Mouse (Mus musculus): ENCODE data around the gene Hba-a1. TPM values are rescaled to one million over a fixed set of nuclear protein-coding genes. Genes with fewer than 3 reads are reported as not detected.
A peak's percentile ranks its signal among the peaks of the same experiment; 100 is the strongest.
"Not testable (repeated sequence)": the region's sequence is repeated elsewhere in the genome, so short reads cannot be mapped to it uniquely, and the experiment has no call there.

The Hba-a1 gene
- total RNA-seq (2021): 100 to 1,000 TPM in 1 of 2 experiments, 10 to 100 TPM in 1; 42.1 to 158 TPM

DNA sequence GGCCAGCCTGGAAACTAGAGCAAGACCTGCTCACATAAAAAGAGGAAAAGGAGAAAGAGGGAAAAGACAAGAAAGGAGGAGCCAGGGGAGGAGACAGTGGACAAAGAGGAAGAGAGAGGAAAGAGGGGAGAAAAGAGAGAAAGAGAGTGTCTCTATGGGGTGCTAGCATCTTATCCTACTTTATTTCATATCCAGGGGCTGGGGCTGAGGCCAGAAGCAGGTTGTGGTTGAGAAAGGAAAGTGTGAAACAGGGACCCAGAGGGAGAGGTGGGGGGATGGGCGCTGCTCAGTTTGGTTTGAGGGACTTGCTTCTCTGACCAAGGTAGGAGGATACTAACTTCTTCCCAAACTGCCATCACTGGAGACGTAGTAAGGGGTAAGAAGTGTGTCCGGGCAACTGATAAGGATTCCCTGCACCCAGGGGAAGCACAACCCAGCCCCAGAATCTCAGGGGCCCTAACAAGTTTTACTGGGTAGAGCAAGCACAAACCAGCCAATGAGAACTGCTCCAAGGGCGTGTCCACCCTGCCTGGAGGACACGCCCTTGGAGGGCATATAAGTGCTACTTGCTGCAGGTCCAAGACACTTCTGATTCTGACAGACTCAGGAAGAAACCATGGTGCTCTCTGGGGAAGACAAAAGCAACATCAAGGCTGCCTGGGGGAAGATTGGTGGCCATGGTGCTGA lies at the start of gene Hba-a1:
Hba-a1 (plus strand) TSS at position 421 of the 687 bp plus-strand sequence.
- intact Hi-C loops (cut with DNase I); DNase-seq: not testable (repeated sequence)

DNA sequence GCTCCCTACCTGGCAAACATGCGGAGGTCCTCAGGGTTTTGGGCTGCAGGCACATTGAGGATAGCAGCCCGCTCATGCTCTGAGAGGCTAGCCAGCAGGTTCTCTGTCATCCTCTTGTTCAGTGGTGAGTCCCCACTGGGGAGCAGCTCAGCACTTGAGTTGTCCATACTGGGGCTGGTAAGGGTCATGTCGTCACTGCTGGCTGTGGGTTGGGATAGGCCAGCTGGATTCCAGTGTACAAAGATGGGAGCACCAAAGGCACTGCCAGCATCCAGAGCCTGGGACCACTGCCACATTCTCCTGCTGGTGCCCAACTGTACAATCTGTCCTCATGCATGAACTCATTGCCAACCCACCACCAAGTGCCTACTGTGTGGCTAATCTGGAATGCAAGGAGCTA lies 49.4 kb upstream of the Hba-a1 start:
- intact Hi-C loops (cut with DNase I): no loop called here
- DNase-seq: peak; percentile 87

DNA sequence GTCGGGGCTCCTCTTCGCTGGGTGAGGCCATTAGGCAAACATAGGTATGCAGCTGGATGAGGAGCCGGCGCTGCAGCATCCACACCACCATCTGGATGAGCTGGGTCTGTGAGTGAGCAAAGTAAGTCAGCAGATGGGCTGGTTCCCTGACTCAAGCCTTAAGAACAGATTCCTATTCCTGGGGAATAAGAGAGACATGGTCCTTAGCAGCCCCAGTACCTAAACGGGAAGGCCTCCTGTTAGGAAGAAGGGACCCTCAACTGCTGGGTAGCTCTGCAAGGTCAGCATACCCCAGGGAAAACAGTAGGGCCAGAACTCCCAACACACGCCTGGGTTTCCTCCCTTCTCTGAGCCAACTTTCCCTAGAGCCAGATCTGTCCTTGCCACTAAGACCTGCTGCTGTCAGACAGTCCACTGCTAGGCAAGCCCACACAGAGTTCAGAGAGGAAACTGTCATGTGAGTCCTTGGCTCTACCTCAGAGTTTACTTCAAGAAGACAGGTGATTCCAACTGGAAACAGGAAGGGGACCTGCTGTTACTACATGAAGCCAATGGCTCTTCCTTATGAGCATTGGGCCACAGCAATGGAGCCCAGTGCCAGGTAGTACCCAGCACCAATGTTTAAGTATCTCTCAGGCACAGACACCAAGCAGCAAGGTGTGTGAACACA lies 48.4 kb upstream of the Hba-a1 start:
- DNase-seq: no peak

DNA sequence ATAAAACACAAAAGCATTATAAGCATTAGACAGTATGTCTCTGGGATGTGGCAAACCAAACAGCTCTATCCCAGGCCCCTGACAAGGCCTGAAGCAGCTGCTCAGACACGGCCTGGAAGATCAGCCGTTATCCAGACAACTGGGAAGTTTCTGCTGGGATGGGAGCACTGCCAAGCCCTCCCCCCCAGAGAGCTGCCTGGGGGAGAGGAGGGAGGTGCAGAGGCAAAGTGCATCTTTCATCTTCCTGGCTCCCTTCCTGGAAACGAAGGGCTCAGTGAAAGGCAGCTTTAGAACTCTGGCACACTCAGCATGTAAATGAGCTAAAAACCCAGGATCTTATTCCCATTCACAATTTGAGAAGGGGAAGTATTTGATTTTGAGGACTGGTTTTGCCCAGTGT lies 47.7 kb upstream of the Hba-a1 start:
- intact Hi-C loops (cut with DNase I): loop anchor here (5.0 kb wide), 1 partner anchor 53 kb away; no protein-coding TSS in a partner anchor
- DNase-seq: peak; percentile 93

More for the DNA sequence above, 48.4 kb upstream of the Hba-a1 start:
- intact Hi-C loops (cut with DNase I): loop anchor here (5.0 kb wide), 1 partner anchor 53 kb away; no protein-coding TSS in a partner anchor

DNA sequence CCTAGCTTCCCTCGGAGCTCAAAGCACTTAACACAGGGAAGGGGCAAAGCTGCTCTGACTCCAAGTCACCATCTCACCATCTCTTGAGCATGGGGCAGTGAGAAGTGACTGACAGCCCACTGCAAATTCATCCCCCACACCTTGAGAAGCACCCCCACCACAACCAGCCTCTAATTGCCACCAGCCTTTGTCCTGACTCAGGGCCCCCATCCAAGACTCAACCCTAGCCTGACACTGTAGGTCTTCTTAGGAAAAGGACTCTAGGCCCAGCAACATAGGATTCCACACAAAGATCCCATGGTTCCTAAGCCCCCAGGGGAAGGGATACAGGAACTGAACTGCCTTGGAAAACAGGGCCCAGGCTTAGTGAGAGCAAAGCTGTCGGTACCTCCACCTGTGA lies 47.2 kb upstream of the Hba-a1 start:
- no peak for DNase-seq
- intact Hi-C loops (cut with DNase I): loop anchor here (5.0 kb wide), 1 partner anchor 54 kb away; no protein-coding TSS in a partner anchor

DNA sequence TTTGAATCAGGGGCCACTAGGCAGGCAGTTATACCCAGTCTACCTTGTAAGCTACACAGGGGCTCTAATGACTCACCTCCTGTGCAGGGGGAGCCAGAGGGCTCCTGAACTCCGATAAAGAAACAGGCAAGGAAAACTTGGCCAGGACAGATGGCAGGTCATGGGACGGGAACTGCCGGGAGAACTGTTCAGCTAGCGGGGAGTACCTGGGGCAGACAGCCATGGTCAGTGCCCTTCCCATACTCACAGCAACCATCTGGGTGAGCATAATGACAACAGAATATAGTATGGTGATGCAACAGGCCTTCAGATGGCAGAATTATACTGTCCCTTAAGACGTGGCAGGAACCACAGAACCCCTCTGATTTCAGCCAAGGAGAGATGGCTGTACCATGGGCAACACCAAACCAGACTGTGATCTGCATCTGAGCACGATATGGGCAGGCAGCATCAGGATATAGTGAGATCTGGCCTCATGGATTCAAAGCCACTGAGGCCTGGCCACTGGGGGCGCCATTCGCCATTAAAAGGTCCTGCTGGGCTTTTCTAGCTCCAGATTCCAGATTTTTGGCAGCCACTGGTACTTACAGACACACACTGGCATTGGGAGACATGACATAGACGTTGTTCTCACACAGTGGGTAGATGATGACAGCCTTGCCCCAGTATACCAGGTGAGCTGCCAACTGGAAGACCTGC lies 46.5 kb upstream of the Hba-a1 start:
- DNase-seq: peak; percentile 78
- intact Hi-C loops (cut with DNase I): loop anchor here (5.0 kb wide), 1 partner anchor 55 kb away; no protein-coding TSS in a partner anchor

DNA sequence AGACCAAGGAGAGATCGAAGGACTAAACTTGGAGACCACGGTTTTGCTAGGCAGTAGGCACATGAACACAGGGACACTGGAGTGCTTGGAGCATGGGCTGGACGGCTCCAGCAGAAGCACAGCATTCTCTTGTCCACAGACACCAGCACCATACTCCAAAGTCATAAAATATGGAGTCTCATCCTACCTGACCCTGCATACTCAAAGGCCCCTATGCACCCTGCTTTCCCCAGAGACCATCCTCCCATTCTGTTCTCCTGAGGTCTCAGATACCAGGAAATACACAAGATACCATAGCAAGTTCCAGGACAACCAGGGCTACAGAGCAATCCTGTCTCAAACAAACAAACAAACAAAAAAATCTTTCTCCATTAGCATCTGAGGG lies 45.9 kb upstream of the Hba-a1 start:
- DNase-seq: no peak
- intact Hi-C loops (cut with DNase I): loop anchor here (5.0 kb wide), 1 partner anchor 55 kb away; no protein-coding TSS in a partner anchor

DNA sequence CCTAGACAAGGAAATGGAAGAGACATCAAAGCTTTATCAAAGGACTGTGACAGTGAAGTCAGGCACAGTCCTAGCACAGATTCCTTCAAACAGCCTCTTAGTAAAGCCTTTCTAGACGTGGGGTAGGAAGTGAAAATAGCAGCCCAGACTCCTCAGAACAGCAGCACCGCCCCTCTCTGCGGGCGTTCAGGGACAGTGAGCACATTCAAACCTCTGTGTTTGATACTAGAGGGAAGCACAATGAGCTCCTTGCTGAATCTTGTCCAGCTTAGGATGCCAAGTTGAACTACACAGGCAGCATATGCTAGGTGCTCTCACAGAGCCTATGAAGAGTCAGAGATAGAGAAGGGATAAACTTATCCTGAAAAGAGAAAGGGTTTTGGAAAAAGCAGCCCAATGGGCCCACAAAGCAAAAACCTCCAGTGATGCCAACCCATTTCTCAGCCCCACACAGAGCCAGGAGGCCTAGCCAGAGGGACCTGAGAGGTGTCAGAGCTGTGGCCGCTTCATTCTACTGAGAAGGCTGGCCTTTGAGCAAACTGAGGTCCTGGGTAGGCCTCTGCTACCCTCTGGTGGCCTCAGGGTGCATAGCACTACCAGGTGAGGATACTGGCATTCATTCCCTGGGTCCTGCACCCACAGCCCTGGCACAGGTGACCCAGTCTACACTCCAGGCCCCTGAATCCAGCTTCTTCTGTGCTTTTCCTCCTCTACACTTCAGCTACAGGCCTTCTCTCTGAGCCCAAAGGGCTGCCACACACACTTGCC lies 45.0 kb upstream of the Hba-a1 start:
- intact Hi-C loops (cut with DNase I): loop anchor here (5.0 kb wide), 1 partner anchor 56 kb away; no protein-coding TSS in a partner anchor
- peak; percentile 69 for DNase-seq

DNA sequence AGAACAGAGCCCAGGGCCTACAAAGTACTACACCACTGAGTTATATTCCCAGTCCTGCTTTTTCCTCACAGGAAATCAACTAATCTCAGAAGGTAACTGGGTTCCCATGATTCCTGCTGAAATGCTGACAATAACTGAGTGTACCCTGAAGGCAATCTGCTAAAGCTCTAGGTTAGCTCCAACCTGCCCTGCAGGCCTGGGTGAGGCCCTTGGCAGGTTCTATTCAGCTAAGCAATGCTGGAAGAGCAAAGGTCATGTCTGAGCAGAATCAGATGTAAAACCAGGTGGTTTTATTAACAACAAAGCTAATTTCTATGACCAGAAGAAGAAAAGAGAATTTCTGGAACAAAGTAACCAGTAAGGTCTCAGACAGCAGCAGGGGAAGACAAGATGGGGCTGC lies 41.9 kb upstream of the Hba-a1 start:
- DNase-seq: no peak
- intact Hi-C loops (cut with DNase I): no loop called here

DNA sequence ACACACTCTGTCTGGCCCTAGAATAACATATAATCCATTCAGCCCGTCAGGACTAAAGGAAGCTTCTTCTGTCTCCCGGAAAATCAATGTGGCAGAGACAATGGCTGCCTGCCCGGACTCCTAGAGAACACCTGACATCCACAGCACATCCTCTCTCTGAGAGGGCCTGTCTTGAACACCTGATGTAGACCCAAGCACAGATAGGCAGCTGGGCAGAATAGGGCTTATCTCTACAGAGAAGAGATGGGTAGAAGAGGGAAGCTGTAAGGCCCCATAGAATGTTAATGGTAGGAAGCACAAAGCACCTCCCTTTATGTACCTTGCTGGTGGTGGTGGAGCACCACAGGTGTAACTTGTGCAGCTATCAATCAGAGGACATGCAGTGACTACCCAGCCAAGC lies 41.1 kb upstream of the Hba-a1 start:
- DNase-seq: no peak

DNA sequence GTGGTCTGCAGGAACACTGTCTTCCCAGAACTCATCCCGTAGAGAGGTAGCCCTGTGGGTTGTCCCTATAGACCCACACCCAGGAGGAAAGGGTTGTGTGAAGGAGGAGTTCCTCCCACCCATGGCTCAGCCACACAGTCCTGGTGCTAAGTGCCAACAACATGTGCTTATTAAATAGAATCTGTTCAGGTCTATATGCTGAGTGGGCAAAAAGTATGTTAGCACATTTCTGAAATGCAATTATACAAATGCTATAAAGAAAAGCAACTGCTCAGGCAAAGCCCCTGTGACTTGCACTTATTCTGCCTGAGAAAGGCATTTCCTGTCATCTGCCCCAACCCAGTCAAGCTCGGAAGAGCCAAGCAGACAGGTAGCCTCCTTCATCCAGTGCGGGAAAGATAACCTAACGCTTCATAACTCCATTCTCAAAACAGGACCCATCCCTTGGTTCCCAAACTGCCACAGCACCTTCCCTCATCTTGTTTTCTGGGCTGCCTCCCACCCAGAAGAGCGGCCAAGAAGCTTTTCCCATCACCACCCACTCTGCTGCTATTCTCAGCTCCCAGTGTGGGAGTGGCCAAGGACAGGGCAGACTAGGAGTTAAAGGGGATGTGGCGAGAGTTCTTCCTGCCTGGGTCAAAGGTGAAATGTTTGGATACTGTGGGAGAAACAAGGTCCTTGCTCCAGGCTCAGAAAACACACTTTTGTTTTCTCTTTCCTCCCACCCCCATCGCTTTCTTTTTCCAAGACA lies 39.9 kb upstream of the Hba-a1 start:
- DNase-seq: no peak
- intact Hi-C loops (cut with DNase I): no loop called here

More for the DNA sequence above, 41.1 kb upstream of the Hba-a1 start:
- intact Hi-C loops (cut with DNase I): no loop called here

DNA sequence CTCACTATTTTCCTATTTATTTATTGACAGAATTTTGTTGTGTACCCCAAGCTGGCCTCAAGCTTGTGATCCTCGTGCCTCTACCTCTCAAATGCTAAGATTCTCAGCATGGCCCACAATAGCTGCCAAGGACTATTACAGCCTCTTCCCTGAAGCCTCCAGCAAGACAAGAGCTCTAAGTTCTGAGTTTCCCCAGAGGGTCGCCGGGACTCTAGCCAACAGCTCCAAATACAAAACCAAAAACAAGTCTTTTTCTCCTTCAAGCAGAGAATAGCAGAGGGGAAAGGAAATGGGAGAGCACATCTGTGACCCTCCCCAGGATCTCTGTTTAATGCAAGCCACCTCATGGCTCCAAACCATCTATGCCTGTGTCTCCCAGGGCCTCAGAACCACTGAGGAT lies 39.2 kb upstream of the Hba-a1 start:
- intact Hi-C loops (cut with DNase I): no loop called here

DNA sequence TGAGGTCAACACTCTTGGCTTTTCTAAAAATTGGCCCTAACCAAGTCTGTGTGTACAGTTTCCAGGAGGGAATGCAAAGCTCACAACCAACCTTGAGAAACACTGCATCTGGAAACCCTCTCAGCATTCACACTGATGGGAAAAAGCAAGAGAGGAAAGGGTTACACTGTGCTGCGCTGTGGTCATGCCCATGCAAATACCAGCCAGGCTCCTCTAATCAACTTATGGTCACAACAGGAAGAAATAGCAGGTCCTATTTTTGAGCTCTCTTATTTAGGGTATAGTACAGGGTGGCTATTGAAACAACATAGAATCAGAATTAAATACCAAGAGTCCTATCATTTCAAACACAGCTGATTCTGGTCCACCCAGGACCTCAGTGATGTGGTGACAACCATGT lies 38.7 kb upstream of the Hba-a1 start:
- intact Hi-C loops (cut with DNase I): no loop called here
- no peak for DNase-seq

More for the DNA sequence above, 39.2 kb upstream of the Hba-a1 start:
- no peak for DNase-seq

DNA sequence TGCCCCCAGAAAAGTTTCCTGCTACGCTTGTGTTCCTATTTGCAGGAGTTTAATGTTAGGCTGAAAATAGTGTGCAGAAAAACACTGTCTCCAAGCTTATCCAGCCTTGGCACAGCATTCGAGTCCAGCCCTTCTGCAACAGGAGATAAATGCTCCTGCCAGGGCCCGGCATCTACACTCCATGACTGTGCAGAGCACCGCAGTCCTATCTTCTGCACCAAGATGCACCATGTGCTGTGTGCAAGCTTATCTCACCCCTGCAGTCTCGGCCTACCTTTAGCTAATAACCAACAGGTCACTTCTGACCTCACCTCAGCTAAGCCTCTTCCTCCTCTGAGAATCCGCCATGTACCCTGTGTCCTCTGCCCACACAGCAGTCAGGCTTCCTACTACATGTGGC lies 37.7 kb upstream of the Hba-a1 start:
- DNase-seq: no peak
- intact Hi-C loops (cut with DNase I): no loop called here

DNA sequence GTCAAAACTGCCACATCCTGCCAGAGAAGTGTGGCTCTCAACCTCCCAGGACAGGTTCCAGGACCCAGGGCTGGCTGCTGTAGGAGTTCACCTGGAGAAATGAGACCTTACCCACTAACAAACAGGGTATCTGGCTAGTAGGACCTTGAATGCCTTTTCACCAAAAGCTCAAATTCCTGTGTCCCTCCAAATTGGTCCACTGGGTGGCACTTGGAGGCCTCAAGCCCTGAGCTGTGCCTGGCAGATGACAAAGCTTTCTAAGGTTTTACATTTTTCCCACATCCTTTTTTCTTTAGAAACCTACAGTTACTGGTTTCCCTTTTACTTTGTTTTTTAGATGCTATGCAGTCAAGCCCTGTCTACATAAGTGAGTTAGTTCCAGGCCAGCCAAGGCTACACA lies 36.2 kb upstream of the Hba-a1 start:
- no peak for DNase-seq
- intact Hi-C loops (cut with DNase I): no loop called here

DNA sequence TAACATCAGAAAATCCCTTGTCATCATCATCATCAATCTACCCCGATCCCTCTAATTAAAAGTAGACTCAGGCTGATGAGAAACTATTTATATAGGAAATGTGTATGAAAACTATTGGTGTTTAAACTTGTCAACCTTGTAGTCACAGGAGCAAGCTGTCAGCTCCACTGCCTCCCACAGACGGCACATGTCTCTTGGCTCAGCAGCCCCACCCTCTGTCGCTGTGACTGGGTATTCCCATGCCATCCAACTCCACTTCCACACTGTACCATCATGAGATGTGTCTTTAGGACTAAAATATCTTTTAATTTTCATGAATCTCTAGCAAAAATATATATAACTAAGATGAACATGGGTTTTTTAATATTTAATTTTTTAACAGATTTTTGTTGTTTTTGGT lies 35.0 kb upstream of the Hba-a1 start:
- no peak for DNase-seq
- intact Hi-C loops (cut with DNase I): no loop called here

DNA sequence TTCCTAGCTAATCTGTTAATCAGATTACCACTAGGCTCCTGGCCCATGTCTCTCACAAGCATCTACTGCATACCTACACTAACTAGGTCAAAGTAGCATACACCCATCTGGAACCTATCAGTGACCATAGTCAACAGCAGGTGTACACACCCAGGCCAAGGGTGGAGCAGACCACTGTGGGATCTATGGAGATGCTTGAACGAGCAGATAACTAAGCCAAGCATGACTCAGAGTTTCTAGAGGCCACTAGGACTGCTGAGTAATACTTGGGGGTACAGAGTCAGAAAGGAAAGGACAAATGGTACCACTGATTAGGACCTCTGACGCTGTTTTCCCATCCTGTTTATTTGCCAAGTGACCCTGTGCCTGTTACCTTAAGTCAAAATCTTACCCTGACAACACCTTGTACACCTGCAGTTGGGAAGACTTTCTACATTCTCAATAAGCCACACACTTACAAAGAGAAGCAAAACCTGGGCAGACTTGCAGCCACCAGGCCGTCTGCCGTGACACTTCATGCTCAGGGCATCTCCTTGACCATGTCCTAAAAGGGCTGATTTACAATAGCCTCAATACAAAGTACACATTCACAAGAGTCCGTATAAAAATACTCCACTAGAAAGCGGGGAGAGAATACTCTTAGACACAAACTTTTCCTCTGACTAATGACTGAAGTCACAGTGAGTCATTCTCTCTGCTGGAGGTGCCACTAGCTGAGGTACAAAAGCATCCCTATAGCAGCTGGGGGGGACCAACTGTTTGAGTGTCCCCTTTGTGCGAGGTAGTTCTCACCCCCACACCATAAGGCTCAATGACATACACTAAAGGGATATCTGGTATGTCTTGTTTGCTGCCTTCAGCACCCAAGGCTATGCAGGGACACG lies 32.2 kb upstream of the Hba-a1 start:
- intact Hi-C loops (cut with DNase I): no loop called here

DNA sequence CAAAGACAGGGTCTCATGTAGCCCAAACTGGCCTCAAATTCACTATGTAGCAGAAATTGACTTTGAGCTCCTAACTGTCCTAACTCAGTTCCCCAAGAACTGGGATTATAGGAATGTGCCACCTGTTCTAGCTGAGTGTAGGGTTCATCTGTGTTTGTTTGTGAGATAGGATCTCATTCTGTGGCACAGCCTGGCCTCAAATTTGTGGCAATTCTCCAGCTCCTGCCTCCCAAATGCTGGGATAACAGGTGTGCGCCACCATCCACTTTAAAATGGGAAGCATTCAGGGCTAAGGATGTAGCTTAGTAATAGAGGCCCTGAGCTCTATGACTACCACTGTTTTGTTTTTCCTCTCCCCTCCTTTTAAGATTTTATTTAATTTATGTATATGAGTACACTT lies 30.2 kb upstream of the Hba-a1 start:
- intact Hi-C loops (cut with DNase I): no loop called here
- DNase-seq: no peak

More for the DNA sequence above, 32.2 kb upstream of the Hba-a1 start:
- no peak for DNase-seq

DNA sequence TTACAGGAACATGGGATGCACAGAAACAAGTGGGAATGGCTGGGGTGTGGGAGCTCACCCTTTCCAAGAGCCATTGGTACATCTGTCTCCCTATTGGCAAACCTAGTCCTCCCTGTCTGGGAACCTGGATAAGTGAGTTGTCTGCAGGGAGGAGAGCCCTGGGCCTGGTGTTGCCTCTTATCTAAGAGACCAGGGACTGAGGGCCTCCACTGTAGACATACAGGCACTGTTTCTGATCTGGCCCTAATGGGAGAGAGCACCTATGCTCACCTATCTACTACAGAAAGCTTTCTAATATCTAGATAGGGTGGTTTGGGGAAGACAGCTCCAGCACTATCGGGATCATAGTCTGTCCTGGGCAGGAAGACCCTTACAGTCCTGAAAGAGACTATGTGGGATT lies 27.2 kb upstream of the Hba-a1 start:
- DNase-seq: no peak
- intact Hi-C loops (cut with DNase I): no loop called here

Data from left cerebral cortex, postnatal 4 days (tissue).